Mouse (Mus musculus): ENCODE data around the gene Tfeb. TPM values are rescaled to one million over a fixed set of nuclear protein-coding genes. Genes with fewer than 3 reads are reported as not detected.

Gene Tfeb
- polyA plus RNA-seq, 1 experiment from 2014 or later, result 30.0 TPM

DNA sequence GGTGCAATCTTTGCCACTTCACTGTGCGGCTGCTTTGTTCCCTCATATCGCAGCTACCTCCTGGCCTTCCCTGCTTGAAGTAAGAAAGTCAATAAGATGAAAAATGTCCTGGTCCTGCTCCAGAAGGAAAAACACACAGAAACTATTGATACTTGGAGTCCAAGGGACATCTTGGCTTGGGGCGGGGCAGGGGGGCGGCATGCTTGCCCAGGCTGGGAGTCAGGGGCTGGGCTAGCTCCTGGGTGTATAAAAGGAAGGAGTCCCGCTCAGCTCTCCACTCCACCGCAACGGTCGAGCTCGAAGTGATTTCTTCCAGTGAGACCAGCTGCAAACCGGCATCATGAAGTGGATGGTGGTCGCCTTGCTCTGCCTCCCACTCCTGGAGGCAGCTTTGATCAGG is 10.3 kb upstream of the Tfeb start, which contains the start of gene Pgc:
Gene Pgc (plus strand): TSS at position 277 of the 400 bp plus-strand sequence.
- WGBS, result 55% methylated on average over 11 of the region's 11 CpGs
- Histone ChIP-seq H3K9me3 (ENCODE audit: control insufficient read depth) (no peaks in the 10 kb centered on the region), H3K4me1 (replicated peaks; ENCODE audit: control insufficient read depth, insufficient read depth, low read length) (no peaks in the 10 kb centered on the region), H3K4me2 (replicated peaks; ENCODE audit: low read depth) (no peak within 1 kb of the TSS), H3K27ac (ENCODE audit: low read depth, low read length) (no peak within 1 kb of the TSS), H3K4me3 (ENCODE audit: low read depth, low read length) (no peak within 1 kb of the TSS), H3K27me3 (replicated peaks; ENCODE audit: control insufficient read depth, insufficient read depth, low read length) (no peaks in the 10 kb centered on the region), H3K36me3 (ENCODE audit: control insufficient read depth, insufficient read depth) (no peaks in the 10 kb centered on the region), H3K9ac (ENCODE audit: low read depth, low read length) (no peak within 1 kb of the TSS)
- no peak for ATAC-seq
- no peak for TF ChIP-seq CTCF (IDR thresholded peaks at IDR 0.05; ENCODE audit: low read depth)

DNA sequence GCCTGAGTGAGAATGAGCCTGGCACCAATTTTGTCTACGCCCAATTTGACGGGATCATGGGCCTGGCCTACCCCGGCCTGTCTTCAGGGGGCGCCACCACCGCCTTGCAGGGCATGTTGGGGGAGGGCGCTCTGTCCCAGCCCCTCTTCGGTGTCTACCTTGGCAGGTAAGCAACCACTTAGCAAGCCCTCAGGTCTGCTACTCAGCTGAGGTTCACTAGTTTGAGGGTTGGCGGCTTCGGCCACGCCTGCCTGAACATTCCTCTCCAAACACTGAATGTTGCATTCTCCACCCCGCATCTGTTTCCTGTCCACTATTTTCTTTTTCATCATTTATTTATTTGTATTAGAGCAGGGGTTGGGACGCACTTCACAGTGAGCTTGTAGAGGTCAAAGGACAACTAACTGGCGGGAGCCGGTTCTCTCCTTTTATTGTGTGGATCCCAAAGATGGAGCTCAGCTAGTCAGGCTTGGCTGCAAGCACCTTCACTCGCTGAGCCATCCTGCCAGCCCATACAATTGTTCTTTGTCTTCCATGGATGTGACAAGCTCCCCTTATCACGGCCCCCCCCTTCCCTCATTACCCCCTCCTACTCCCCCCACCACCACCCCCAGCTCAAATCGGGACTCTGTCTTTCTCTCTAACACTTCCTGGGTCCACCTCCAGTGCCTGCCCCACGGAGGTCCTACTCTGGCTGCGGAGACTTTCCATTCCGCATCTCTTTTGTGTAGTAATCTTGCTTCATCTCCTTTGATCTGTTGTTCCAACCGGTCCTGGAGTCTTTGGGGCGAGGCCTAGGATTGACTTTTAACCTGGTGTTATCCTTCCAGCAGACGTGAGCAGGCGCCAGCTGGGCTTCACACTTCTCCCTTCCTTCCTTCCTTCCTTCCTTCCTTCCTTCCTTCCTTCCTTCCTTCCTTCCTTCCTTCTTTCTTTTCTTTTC is 5.9 kb upstream of the Tfeb start:
- no peak overlapping the region for H3K9ac ChIP-seq (ENCODE audit: low read depth, low read length)

DNA sequence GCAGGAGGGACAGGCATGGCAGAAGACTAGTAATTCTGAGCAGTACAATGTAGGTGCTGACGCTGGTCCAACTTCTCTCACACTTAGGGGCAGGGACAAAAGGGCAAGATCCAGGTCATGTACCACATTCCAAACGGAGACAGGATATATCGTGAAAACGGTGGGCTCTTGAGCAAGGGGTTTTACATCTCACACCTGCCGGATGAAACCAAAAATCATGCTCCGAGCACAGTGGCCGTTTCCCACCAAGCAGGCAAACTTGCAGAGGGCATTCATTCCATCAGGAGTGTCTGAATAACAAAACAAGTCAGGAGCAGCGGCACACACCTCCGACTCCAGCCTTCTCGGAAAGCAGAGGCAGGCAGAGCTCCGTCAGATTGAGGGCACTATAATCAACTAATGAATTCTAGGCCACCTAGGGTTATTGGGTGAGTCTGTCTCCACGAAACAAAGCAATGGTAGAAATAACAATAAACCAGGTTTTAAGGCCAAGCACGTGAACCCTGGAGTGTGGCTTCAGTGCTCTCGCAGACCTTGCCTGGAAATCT is 1.2 kb upstream of the Tfeb start:
- Histone ChIP-seq H3K4me3 (ENCODE audit: low read depth, low read length) (no peak overlapping the region), H3K9ac (ENCODE audit: low read depth, low read length) (no peak overlapping the region), H3K27me3 (replicated peaks; ENCODE audit: control insufficient read depth, insufficient read depth, low read length) (no peaks in the 10 kb centered on the region), H3K9me3 (ENCODE audit: control insufficient read depth) (no peaks in the 10 kb centered on the region), H3K36me3 (ENCODE audit: control insufficient read depth, insufficient read depth) (no peaks in the 10 kb centered on the region), H3K27ac (ENCODE audit: low read depth, low read length) (no peak overlapping the region), H3K4me2 (replicated peaks; ENCODE audit: low read depth) (no peak overlapping the region), H3K4me1 (replicated peaks; ENCODE audit: control insufficient read depth, insufficient read depth, low read length) (no peaks in the 10 kb centered on the region)
- WGBS, result 76% methylated on average over 14 of the region's 14 CpGs
- ATAC-seq, result no peak
- TF ChIP-seq CTCF (IDR thresholded peaks at IDR 0.05; ENCODE audit: low read depth), result no peak

More for the DNA sequence above, 5.9 kb upstream of the Tfeb start:
- 49% methylated on average over 24 of the region's 24 CpGs for WGBS
- H3K4me1 ChIP-seq (replicated peaks; ENCODE audit: control insufficient read depth, insufficient read depth, low read length), result no peaks in the 10 kb centered on the region
- ATAC-seq, result no peak
- no peaks in the 10 kb centered on the region for H3K36me3 ChIP-seq (ENCODE audit: control insufficient read depth, insufficient read depth)
- no peaks in the 10 kb centered on the region for H3K27me3 ChIP-seq (replicated peaks; ENCODE audit: control insufficient read depth, insufficient read depth, low read length)
- H3K4me2 ChIP-seq (replicated peaks; ENCODE audit: low read depth), result no peak overlapping the region
- TF ChIP-seq CTCF (IDR thresholded peaks at IDR 0.05; ENCODE audit: low read depth), result peak; percentile 40
- H3K9me3 ChIP-seq (ENCODE audit: control insufficient read depth), result no peaks in the 10 kb centered on the region
- no peak overlapping the region for H3K27ac ChIP-seq (ENCODE audit: low read depth, low read length)
- no peak overlapping the region for H3K4me3 ChIP-seq (ENCODE audit: low read depth, low read length)

DNA sequence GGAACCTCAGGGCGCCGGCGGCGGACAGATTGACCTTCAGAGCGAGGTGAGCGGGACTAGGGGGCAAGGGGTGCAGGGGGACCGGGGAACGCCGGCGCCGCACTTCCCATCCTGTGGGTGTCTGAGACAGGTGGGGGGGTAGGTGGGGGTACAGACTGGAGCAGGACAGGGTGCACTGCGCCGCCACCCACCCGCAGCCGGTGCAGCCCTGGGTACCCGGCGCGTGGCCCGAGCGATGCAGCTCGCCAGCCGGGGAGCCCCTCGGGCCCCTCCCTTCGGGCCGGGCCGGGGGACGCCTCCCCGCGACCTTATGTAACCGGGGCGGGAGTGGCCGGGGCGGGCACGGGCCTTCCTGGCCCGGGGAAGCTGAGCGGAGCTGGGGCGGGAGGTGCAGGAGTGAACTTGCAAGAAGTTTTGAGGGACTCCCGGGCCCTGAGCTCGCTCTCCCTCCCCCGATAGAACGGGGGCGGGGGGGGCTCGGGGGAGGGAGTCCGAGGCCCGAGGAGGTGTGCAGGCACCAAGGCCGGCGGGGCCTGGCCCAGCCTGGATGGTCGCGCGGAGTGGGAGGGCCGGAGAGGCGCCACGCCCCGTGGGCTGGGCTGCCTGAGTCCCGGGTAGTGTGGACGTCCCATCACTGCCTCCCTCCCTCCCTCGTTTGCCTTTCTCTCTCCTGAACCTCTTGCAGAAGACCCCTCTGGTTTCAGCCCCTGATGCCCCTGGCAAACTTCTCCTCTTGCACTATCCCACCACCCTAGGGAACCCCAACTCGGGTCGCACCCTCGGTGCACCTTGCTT is 638 bp downstream of the Tfeb start:
- Histone ChIP-seq H3K4me2 (replicated peaks; ENCODE audit: low read depth) (peak overlapping the region; percentile 92), H3K9ac (ENCODE audit: low read depth, low read length) (peak overlapping the region; percentile 75), H3K27ac (ENCODE audit: low read depth, low read length) (peak overlapping the region; percentile 91), H3K4me1 (replicated peaks; ENCODE audit: control insufficient read depth, insufficient read depth, low read length) (no peaks in the 10 kb centered on the region), H3K4me3 (ENCODE audit: low read depth, low read length) (peak overlapping the region; percentile 81), H3K27me3 (replicated peaks; ENCODE audit: control insufficient read depth, insufficient read depth, low read length) (no peaks in the 10 kb centered on the region), H3K9me3 (ENCODE audit: control insufficient read depth) (no peaks in the 10 kb centered on the region), H3K36me3 (ENCODE audit: control insufficient read depth, insufficient read depth) (no peaks in the 10 kb centered on the region)
- 1% methylated on average over 39 of the region's 60 CpGs for WGBS
- TF ChIP-seq CTCF (IDR thresholded peaks at IDR 0.05; ENCODE audit: low read depth), result no peak
- ATAC-seq, result peak; percentile 65

DNA sequence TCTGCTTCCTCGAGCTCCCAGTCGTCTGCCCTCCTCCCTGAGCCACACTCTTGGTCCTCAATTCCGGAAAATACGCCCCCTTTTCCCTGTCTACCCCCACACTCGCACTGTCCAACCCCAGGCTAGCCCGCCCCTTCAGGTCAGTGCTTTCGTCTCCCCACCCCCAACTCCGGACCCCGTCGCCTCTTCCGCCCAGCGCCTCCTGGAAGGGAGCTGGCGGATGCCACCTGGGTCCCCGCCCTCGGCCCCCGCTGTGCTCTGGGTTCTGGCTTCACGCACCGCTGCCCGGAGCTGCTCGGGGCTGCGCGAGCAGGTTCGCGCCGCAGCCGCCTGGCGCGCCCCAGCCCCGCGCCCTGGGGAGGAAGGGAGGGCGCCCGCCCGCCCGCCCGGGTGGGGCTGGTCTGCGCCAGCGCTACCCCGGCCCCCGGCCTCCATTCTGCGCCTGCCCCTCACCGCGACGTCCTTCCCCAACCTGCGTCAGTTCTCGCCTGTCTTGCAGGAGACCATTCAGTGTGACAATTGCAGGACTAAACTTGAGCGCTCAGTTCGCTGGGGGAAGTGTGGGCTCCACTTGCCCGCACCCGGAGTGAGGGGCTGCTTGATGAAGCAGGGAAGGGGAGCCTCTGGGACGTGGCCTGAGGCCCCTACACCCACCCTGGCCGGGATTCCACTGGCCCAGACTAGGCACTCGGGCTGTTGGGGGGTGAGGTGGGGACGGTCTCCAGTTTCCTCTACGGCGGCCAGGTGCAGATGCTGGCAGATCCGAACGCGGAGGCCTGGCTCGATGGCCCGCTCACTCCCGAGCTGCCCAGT is 1.4 kb downstream of the Tfeb start:
- peak overlapping the region; percentile 92 for H3K4me2 ChIP-seq (replicated peaks; ENCODE audit: low read depth)
- H3K36me3 ChIP-seq (ENCODE audit: control insufficient read depth, insufficient read depth), result no peaks in the 10 kb centered on the region
- peak; percentile 26; the same call in 1 of the 2 replicates for TF ChIP-seq CTCF (IDR thresholded peaks at IDR 0.05; ENCODE audit: low read depth)
- under 1% methylated on average over 59 of the region's 61 CpGs for WGBS
- peak overlapping the region; percentile 91 for H3K27ac ChIP-seq (ENCODE audit: low read depth, low read length)
- no peaks in the 10 kb centered on the region for H3K9me3 ChIP-seq (ENCODE audit: control insufficient read depth)
- H3K9ac ChIP-seq (ENCODE audit: low read depth, low read length), result peak overlapping the region; percentile 55
- peak overlapping the region; percentile 81 for H3K4me3 ChIP-seq (ENCODE audit: low read depth, low read length)
- no peaks in the 10 kb centered on the region for H3K4me1 ChIP-seq (replicated peaks; ENCODE audit: control insufficient read depth, insufficient read depth, low read length)
- ATAC-seq, result peak; percentile 9; the same call in 1 of the 2 replicates
- no peaks in the 10 kb centered on the region for H3K27me3 ChIP-seq (replicated peaks; ENCODE audit: control insufficient read depth, insufficient read depth, low read length)
